Mouse (Mus musculus): ENCODE data around the gene Synj2. TPM values are rescaled to one million over a fixed set of nuclear protein-coding genes. Genes with fewer than 3 reads are reported as not detected.

The Synj2 gene
- total RNA-seq (2021) = 10 to 100 TPM in 1 of 2 experiments, 1 to 10 TPM in 1; 8.2 to 15.4 TPM
- long read RNA-seq, experiment 1, partial matches to known transcripts = 1 of 3 reads
- long read RNA-seq, experiment 1, other reads (novel, unspliced or antisense) = 2 of 3 reads
- long read RNA-seq, experiment 2, partial matches to known transcripts = 3 of 5 reads
- long read RNA-seq, experiment 2, other reads (novel, unspliced or antisense) = 2 of 5 reads

DNA sequence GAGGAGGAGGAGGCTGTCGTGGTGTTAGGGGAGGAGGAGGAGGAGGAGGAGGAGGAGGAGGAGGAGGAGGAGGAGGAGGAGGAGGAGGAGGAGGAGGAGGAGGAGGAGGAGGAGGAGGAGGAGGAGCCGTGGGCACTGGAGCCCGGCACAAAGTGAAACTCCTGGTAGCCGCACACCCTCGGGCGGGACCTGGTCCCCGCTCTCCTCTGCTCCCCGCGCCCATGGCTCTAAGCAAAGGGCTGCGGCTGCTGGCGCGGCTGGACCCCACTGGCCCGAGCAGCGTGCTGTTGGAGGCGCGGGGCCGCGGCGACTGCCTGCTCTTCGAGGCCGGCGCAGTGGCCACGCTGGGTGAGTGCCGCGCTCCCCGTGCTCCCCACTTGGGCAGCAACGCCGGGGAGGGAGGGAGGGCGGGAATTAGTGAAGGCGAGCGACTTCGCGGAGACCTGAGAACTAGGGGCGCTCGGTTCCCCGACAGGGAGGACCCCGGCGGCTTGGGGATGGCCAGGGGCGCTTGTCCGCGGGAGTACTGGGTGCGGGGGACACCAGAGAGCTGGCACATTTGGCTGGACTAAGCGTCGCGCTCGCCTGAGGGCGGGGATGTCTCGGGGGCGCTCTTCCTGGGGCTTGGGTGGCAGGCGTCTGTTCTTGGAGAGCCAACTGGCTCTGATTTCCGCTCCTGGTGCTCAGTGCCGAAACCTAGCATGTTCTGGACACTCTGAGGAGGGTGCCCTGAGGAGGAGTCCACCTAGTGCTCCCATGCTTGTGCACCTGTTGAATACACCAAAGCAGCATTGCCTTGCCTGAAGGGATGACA lies at the start of gene Synj2:
Gene Synj2, plus strand, starts transcription at position 51 of the 814 bp plus-strand sequence.
- DNase-seq = peak; percentile 75

DNA sequence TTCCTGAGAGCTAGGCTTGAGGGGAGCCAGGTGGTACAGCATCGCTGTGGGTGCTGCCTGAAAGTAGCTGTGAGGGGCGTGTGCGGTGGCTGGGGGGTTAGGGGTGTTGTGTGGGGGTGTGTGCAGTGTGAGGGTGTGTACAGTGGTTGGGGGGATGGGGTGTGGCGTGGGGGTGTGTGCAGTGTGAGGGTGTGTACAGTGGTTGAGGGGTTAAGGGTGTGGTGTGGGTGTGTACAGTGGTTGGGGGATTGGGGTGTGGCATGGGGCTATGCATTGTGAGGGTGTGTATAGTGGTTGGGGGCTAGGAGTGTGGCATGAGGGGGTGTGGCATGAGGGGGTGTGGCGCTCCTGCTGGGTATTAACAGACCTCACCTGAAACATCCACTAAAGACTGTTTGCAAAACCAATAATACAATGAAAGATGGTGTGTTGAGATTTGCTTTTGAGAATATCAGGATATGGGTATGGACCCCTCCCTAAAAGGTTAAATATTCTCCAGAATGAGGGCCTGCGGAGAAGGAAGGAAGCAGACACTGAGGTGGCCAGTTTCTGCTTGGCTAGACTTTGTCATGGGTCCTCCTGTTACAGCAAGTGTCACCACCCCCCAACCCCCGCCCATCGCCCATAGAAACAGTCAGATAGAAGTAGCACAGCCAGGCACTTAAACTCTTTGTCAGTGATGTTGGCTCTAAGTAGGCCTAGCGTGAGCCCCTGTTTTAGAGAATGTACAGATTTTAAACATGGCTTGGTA lies 49.0 kb upstream of the Synj2 start:
- no peak for DNase-seq

DNA sequence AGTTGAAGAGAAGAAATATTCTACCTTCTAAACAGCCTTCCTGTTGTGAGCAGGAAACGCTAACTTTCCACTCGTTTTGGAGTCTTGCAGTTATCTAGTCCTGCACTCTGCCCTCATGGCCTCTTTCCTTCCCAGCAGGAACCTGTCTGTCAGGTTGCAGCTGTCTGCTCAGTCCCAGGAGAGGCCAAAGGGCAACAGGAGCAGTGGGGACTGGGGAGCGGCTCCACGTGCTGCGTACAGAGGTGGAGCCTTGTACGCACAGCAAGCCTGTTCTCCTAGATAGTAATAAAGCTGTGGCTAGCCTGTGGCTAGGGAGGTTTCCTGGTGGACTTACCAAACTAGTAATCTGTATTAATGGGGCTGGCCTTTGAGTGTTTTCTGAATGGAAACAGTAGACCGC lies 48.0 kb upstream of the Synj2 start:
- peak; percentile 42 for DNase-seq

DNA sequence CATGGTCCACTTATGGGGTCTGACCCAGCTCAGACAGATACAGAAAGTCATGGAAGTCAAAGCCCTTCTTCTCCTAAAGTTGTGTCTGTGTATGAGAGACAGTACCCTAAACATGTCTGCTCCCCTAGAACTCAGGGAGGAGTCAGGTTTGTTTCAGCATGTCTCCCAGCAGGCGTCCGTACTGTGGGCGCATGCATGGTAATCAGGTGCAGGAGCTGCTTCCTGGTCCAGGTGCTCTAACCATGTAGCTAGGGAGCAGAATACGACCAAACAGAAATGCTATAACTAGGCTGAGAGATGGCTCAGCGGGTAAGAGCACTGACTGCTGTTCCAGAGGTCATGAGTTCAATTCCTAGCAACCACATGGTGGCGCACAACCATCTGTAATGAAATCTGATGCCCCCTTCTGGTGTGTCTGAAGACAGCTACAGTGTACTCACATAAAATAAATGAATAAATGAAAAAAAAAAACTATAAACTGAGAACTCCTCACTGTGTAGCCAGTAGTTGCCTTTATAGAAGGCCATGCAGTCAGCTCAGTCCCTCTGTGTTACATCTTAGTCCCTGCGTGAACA lies 47.4 kb upstream of the Synj2 start:
- DNase-seq = no peak

DNA sequence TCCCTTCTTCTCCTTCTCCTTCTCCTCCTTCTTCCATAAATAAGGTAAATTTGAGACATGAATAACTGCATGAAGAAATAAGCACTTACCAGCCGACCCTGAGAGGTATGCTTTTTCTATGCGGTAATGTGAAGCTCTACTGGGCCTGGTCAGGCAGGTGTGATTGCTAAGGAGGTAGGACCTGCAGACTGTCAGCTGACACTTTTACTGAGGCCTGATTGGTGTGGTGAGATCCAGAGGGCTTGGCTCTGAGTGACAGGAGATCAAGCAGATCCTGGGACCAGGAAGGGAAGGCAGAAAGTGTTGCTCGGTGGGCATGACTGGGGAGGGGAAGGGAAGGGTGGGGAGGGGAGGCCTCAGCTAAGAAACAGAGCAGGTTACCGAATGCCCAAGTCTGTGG lies 45.0 kb upstream of the Synj2 start:
- DNase-seq = no peak

DNA sequence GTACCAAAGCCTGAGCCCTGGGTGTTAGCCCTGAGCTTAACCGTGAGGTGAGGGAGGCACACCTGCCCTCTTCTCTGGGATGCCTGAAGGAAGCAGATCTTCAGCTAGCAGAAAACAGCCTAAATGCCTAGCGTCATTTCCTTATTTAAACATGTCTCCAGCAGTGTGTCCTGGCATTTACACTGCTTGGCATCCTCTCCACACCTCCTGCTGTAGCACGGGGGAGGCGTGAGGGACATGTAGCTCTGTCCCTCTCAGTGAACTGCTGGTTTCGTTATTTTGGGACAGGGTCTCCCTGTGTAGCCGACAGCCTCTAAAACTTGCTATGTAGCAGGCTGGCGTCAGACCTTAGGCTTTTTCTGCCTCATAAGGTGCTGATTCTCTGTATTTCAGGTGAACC lies 44.5 kb upstream of the Synj2 start:
- no peak for DNase-seq

DNA sequence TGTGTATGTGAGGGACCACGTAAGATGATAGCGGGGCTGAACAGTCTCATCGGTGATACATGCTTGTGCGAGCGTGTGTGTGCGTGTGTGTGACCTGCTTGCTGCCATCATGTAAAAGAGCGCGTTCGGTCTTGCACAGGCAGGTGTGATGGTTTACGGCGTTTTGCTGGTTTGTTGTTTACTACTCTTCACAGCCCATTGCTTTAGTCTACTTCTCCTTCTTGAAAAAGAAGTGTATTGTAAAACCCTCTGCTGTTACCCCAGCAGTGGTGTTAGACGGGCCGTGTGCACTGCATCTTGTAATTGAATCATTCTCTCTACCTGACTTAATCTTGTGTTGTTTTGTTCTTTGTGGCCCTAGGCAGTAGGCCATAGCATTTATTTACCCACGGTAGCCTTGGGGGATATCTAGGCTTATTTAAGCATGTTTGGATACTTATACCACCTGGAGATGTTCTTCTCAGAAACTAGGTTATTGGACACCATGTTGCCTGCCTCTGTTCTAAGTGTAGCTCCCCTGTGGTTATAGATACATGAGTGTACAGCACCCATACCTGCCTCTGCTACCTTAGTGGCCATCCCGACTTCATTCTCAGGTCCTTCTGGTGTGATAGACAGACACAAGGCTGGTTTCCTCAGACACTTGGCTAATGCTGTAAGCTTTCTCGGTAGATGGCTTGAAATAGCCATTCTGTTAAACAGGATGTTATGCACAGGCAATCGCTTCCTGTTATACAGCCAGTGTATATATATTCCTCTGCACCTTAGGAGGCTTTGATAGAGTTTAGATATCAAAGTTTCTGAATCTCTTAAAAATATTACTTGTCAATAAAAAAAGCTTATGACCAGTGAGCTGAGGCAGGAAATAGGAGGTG lies 43.5 kb upstream of the Synj2 start:
- no peak for DNase-seq

DNA sequence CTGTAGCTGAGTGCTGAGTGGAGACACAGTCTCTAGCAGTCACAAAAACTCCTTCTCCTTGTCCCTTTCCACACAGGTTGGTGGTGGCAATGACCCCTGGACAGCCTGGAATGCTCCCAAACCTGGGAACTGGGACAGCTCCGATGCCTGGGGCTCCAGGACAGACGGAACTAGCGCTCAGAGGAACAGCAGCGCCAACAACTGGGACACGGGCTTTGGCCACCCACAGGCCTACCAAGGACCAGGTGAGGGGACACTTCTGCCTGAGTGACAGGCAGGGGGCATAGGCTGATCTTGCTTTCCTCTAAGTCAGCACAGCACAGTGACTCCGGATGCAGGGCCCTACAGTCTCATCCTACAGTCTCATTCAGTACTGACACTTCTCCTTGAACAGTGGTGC lies 41.8 kb upstream of the Synj2 start:
- no peak for DNase-seq

DNA sequence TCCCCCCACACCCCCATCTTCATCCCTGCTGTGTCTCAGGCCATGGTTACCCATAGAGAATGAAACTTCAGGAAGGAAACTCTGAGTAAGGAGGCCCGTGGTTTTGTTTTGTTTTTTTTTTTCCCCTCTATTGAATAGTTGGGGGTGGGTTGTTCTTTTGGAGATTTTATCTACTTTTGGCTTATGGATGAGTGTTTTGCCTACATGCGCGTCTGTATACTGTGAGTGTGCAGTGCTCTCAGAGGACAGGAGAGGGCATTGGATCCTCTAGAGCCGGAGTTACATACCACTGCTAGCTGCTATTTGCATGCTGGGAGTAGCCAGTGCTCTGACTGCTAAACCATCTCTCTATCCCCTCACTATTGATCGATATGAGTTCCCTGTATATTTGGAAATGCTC lies 39.7 kb upstream of the Synj2 start:
- DNase-seq = no peak

DNA sequence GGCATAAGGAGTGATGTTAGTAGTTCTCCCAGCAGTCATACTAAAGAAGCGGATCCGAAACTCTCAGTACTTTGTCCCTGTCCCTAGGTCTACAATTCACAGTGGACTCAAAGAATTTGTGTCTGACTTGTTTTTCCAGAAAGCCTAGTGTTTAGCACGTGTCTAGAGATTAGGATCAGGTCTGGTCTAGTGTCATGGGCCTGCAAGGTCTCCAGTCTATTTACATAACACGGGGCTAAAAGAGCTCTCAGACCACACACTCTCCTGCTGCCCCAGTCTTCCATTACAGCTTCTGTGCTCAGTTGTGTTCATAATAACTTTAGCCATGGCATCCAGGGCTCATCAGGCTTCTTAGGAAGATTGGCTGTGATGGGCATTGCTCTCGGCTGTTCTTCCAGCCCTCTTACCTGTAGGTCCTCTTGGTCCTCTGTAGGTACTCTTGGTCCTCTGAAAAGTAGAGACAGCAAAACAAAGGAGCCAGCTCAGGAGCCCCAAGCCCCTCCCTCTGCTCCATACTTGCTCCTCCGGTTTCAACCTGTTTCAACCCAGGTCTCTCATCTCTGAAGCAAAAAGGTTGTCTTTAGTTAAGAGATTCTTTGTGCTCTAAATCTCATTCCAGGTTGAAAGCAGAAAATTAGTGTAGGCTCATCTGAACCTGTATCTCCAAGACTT lies 37.3 kb upstream of the Synj2 start:
- DNase-seq = no peak

DNA sequence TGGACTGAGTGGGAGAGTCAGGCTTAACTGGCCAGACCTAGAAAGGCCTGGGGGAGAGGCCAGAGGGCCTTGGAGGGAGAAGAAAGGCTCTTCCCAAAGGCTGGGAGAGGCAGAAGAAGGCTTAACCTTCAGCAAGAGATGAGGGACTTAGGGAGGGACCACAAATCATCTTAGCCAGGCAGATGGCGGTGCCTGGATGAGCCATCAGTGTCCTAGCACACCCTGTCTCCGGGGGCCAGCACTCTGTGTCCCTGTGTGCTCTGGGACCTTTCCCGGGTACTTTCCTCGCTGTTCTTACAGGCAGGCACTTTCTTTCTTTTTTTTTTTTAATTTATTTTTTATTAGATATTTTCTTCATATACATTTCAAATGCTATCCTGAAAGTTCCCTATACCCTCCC lies 31.4 kb upstream of the Synj2 start:
- no peak for DNase-seq

DNA sequence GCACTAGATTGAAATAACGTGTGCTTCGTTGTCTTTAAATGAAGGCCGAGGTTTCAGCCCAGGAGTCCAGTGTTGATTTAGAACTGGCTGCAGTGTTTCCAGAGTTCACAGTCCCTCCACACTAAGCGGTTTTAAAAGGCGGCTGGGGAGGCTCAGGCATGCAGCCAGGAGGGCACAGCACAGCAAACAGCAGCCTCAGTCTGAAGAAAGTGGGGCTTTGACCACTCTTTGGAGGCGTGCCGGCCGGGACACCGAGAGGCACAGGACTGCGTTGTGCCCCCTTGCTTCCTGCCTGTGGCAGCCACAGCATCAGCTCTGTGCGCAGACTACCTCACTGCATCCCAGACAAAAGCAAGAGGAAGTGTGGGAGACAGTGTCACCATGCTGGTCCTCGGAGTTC lies 29.5 kb upstream of the Synj2 start:
- DNase-seq = no peak

DNA sequence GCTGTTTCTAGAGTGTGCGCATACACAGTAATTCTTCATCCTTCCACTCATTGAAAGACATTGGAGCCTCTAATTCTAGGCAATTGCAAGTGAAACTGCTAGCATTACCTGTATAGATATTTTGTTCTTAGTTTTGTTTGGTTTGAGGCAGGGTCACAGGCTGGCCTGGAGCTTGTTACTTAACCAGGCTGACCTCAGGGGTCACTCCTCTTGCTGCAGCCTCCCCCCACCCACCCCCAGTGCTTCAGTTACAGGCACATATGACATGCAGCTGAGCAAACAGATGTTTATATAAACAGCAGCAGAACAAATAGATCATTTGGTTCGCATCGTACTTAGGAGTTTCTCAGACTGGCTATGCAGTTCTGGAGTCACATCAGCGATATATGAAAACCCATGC lies 28.3 kb upstream of the Synj2 start:
- DNase-seq = no peak

DNA sequence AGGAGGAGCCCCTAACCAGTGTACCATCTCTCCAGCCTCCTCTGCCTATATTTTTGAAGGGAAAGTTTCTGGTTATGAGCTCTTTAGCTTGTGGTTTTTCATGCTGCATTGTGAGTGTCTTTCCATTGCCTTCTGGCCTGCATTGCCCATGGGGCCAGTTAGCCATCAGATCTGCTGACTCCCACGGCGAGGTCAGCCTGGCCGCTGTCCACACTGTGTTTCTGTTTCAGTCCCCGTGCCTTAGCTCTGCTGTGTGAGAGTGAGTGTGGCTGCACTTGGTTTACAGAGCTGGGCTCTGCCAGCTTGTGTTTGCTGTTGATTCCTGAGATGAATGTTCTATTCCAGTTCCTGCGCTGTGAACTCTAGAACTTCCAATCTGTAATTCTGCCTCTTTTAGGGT lies 26.9 kb upstream of the Synj2 start:
- peak; percentile 71 for DNase-seq

DNA sequence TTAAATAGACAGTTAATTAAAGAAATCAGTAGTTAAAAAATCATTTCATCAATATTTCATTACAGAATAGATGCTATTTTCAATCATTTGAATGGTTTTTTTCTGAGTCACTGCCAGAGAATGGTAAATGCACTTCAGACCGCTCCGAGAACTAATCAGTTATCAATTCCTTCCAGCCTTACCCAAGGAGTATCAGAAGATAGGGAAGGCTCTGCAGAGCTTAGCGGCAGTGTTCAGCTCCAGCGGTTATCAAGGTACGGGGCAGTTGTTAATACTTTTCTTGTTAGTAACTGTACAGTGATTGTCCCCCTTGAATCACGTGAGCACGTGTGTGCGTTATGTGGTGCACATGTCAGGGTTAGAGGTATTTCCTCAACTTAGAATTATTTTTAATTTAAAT lies 19.1 kb upstream of the Synj2 start:
- no peak for DNase-seq

DNA sequence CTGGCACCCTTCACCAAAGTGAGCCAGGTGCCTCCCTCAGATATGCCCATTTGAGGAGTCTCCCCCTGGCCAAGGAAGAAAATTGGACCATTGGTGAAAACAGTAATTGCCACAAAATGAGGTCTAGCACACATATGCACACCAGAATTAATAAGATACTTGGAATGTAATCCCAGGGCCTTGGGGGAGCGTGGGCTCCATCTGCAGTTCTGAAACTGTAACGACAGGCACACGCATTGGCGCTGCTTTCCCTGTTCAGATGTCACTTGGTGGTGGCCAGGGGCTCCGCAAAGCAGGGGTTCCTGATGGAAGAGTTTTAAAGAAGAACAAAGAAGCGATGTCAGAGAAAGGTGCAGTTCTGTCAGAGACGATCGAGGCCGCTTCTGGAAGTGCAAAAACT lies 17.8 kb upstream of the Synj2 start:
- peak; percentile 39 for DNase-seq

DNA sequence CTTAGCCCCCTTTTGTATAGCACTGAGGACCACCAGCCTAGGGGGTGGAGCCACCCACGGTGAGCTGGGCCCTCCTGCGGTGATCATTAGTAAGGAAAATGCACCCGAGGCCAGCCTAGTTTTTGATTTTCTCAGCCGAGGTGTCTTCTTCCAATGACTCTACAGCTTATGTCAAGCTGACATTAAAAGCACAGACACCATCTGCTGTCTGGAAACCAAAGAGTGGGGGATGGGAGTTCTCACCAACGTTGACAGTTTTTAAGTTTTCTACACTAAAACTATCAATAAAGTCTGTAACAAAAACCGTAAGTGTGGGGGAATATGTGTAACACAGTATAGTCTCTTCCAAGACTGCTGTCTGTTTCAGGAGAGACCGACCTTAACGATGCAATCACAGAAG lies 16.8 kb upstream of the Synj2 start:
- DNase-seq = no peak

DNA sequence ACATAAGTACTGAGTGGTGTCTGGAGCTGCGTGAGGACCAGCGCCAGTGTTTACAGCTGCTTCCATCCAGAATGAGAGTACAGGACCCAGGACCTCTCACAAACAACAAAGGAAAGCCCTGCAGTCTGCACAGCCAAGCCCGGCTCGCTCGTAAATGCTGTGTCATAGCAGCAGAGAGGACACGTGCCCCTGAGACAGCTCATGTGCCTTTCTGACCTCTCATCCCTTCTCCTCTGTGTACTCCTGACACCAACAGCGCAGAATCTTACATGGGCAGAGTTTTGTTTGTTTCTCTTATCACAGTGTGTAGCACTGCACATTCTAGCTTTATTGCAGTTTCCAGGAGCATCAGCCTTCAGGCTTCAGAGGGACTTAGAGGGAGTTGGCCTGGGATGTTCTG lies 14.4 kb upstream of the Synj2 start:
- DNase-seq = no peak

DNA sequence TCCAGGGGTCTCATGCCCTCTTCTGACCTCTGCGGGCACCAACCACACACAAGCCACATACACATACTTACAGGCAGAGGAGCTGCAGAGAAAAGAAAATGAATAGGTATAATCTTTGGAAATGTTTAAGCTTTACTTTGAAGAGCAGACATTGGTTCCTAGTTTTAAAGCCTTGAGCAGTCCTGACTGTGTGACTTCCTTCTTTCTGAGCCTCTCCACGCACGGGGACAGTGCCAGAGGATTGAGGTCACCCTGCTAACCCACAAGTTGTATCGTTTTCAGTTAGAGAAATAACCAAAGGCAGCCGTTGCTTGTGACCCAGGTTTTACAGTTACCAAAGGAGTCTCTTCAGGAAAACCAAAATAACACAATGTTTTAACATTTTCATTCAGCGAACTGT lies 12.0 kb upstream of the Synj2 start:
- DNase-seq = no peak

DNA sequence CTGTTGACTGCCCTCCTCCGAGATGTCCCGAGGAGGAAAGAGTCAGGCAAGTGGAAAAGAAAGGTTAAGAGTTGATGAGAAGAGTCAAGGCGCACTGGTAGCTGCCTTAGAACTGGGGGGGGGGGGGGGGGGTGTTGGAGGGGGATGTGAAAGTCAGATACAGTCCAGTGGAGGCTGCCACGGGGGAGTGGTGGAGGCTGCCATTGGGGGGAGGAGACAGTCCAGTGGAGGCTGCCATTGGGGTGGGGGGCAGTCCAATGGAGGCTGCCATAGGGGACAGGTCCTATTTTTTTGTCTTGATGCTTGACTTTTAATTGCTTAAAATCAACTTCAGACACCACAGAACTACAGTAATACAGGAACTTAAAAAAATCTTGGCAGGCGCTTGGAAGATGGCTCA lies 8.9 kb upstream of the Synj2 start:
- DNase-seq = no peak

DNA sequence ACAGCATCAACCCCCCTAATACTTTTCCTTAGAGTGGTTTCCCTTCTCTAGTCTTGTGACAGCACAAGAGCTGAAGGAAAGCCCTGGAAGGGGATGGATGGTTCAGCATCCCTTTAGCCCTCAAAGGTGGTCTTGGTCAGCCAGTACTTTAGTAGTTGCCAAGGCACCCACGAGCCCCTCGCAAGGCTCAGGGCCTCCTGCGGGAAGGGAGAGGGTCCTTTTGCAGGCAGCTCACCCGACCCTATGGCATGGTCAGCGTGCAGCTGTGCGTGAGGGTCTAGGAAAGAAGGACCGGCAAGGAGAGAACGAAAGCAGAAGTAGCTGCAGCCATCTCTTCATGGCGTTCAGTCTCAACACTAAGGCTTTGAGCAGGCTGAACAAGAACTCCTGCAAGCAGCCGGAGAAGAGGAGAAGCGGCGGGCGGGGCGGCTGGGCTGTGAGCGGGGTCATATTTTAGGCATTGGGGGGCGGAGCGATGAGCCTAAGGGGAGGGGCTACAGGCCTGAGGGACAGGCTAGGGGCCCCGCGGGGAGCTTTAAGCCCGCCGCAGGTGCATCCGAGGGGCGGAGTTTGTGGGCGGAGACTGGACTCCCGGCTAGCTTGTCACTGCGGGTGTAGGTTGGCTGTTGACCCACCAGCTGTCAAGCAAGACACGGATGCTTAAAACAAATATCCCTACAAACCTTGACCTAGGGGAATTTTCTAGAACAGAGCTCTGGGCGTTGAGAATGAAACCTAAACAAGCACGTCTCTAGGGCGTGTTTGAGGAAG lies 6.3 kb upstream of the Synj2 start:
- peak; percentile 86 for DNase-seq
